Mouse (Mus musculus) adrenal gland (tissue): ENCODE results near the gene Mslnl.

Experiments
- intact Hi-C: fragments of 180-260 bp; cut with DNase I; formaldehyde crosslinking; loops from one replicate; pipeline ENCODE4 v1.15.1; 2025

Gene Mslnl

GRCm38 (mm10) chr17:25743831-25744230, 8.0 kb downstream of the Mslnl start:
- intact Hi-C loops: no loop called here

DNA sequence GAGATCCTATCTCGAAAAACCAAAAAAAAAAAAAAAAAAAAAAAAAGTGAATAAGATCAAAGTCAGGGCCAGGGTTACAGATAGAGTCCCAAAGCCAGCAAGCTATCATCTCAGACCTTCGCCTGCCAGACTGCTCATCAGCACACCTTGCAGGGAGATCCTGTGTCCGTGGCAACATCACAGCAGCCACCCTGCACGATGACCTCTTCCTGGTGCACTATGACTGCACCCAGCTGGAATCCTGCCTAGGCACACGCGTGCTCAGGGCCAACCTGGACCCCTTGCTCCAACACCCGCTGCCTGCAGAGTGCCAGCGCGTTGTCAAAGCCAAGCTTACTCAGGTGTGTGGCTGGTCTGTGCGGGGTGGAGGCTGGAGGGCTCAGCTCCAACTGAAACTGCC, 8.5 kb downstream of the Mslnl start:
- intact Hi-C loops: no loop called here

- intact Hi-C loops: no loop called here
Observed at GRCm38 (mm10) chr17:25748238-25748637, 12.4 kb downstream of the Mslnl start.

GRCm38 (mm10) chr17:25749314-25749713, 13.5 kb downstream of the Mslnl start:
- intact Hi-C loops: no loop called here

DNA sequence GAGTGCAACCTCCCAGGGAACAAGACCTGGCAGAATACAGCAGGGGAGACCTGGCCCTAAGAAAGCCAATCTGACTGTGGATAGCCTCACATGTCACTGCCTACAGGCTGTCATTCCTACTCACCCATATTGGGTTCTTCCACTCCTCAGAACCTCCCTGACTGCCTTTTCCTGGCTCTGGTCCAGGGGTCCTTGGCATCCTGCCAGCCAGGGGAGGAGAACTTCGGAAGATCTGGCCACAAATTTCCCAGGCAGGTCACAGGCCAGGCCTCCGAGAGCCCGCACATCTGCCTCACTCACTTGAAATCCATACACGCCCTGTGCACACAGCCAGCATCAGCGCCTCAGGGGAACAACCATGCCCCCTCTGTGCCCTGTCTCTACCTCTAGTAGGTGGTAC, 15.6 kb downstream of the Mslnl start:
- intact Hi-C loops: no loop called here

- intact Hi-C loops: no loop called here
Observed at GRCm38 (mm10) chr17:25754241-25754640, 18.4 kb downstream of the Mslnl start, which contains the start of gene Msln. Gene Msln (minus strand): TSS chr17:25754378.

DNA sequence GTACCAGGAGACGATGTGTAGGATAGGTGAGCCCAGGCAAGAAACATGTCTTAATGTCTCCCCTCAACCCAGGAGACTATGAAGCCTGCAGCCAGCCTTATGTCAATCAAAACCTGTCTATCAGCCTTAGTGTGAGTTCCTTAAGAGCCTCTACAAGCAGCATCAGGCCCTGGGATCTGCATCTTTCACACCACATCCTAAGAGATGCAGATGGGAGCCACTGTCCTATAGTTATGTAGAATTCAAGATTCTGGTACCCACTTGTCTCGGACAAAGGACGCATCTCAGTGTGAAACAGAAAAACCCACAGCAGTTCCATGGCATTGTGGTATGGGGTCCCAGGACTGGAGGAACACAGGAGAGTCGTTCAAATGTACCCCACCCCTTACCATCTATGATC, 19.2 kb downstream of the Mslnl start:
- intact Hi-C loops: no loop called here

- intact Hi-C loops: no loop called here
Observed at GRCm38 (mm10) chr17:25755627-25756377, 20.0 kb downstream of the Mslnl start.

DNA sequence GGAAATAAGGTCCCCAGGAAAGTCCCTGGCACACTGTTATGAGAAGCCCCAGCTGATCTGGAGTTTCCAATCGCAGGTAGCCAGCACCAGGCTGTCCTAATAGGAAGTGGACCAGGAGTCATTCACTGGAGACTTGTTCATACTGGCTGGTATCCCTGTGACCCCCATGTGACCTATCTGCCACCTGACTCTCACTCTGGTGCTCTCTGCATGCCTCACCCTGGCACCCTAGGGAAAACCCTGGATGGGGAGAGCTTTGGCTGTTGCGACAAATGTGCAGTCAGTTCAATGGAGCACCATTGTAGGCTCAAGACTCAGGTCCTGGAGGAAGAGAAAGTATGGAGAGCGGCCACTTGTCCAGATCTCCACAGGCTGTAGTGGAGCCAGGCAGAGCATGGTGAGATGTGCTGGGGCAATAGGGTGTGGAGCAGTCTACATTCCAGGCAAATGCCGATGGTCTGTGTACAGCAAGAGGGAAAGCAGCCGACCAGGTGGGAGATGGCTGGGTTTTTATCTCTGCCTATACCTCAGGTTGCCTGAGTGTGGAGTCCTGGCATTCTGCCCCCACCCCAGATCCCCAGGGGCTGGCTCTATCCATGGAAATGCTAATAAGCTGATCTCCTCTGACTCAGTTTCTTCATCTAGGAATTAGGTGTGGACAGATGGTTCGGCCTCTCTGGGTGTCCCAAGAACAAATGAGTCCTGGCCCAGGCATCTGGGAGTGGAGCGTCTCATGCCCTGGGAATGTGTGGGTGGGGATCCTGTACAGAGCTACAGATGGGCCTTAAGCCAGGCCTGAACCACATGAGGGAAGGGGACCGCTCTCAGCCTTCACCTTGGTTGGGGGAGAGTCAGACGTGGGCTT, 20.8 kb downstream of the Mslnl start:
- intact Hi-C loops: no loop called here

DNA sequence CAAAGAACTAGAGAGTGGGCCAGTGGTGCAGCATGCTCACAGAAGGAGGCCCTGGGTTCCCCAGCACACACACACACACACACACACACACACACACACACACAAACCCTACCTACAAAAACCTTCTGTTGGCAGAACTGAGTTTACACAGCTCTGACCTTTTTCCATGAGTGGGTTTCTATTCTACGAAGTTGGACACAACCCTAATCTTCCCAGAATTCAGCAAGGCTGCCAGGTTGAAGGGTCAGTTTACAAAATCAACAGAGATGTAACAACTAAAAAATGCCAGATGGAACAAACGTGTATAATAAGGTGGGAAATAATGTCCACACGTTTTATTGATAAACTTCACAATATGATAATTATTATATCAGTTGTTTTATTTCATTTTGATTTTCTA, 21.8 kb downstream of the Mslnl start:
- intact Hi-C loops: no loop called here

DNA sequence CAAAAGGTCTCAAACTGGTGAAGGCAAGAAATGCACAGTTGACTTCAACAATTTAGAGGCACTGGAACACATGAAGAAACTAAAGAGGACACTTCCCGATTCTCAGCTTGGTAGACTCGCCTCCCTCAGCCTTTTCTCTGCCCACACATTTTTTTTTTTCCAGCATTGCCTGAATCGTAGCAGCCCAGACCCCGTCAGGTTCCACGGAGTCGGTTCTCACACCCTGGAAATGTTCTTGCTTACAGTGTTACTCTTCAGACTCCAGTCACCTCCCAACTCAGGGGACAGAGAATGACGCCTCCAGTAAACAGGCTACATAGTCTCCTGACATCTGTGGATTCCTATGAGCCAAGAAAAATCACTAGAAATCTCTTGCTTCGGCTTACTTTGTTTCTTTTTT, 24.3 kb downstream of the Mslnl start:
- intact Hi-C loops: no loop called here

DNA sequence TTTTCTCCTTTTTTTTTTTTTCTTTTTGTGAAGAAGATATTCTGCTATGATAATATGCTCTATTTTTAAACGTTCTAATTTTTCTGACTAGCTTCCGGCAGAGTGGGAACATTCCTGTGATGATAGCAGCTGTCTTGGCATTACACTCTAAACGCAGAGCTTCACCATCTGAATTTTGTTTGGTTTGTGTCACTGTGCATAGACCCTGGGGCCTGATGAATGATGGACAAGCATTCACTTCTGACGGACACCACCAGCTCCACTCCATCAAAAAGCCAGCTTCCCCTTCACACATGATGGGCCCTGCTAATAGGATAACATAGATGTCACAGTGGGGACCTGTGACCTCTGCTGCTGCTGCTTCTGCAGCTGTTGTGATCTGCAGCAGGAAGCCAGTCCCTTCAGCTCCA, 25.7 kb downstream of the Mslnl start:
- intact Hi-C loops: no loop called here

DNA sequence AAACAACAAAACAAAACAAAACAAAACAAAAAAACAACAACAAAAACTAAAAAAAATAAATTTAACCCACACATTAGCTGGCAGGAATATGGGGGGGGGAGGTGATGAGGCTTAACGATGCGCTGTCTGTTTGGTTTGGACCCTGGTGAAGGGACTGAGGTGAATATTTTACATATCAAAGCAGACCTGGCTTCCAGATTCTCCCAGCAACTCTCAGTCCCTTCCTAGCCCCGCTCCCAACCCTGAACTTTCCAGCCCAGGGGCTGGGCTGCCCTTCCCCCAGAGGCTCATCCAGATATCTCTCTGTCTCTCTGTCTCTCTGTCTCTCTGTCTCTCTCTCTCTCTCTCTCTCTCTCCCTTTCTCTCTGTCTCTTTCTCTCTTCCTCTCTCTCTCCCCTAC, 26.7 kb downstream of the Mslnl start:
- intact Hi-C loops: no loop called here

DNA sequence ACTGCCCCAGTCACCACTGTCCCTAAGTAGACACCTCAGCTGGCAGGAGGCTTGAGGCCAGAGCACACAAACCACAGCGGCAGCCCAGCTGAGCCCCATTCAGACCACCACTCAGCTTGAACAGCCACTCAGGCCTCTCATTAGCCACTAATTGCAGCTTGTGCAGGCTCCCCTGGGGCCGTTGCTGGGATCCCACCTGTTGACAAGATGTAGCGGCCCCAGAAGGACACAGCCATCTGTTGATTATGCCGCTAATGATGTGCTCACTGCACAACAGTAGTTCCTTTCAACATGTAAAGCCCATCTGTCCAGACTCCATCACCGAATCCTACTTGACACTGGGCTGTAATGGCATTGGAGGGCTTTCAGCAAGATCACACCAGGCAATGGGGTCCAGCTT, 30.0 kb downstream of the Mslnl start:
- intact Hi-C loops: no loop called here

- intact Hi-C loops: no loop called here
Observed at GRCm38 (mm10) chr17:25769331-25769730, 33.5 kb downstream of the Mslnl start.

DNA sequence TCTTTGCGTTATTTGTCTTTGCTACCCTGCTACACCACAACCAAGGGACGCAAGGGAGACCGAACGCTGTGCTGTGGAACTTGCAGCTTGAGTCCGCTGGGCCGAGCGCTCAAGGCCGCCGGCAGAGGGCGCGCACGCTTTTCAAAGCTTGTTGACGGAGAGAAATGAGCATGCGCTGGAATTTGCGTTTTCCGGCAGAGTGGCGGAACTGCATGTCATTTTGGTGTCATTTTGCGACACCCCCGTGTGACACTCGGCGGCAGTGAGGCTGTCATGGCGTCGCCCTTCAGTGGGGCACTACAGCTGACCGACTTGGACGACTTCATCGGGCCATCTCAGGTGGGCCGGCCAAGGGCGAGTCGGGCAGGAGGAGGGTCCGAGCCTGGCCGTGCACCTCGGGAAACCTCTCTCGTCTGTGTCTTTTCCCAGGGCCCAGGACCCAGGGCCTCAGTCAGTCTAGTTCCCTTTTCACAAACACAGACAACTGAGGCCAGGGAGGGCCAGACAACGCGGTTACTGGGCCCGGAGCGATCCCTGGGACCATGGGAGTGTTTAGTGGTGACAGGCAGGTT, 37.8 kb downstream of the Mslnl start, which contains the start of gene Narfl:
Gene Narfl, plus strand, starts transcription at position 228 of the 572 bp plus-strand sequence.
- intact Hi-C loops: loop anchor here (2.0 to 5.0 kb wide), 2 partner anchors 29 to 36 kb away; partner anchors contain the start of gene Mslnl

DNA sequence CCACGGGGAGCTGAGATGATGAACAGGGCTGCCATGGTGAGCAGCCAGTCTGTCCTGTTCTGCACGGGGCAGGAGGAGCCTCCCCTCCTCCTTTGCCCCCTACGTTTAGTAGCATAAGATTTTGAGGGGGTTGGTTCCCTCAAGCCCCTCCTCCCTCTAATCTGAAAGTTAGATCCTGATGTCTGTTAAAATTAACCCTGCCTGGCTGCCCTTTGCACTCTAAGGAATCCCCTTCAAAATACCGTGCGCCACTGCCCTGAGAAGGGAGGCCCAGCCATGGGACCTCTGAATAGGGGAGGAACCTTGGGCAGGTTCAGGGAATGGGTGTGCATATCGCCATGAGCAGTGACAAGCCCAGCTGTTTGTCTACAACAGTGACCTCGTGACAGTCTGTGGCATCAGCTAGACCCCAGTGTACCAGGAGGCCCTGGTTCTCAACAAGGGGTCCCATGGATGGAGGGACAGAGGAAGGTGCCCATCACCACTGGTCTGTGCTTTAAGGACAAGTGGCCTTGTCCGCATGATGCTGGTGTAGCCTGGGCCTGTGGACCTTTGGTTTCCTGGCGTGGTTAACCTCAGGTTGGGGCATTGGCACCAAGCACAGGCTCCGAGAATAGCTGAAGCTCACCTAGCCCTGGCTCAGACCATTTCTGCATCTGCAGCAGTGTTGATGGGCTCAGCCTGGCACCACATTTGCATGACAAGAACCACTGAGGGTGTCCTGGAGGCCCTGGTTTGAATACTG, 39.6 kb downstream of the Mslnl start:
- intact Hi-C loops: no loop called here

- intact Hi-C loops: no loop called here
Observed at GRCm38 (mm10) chr17:25777948-25778347, 42.1 kb downstream of the Mslnl start.

DNA sequence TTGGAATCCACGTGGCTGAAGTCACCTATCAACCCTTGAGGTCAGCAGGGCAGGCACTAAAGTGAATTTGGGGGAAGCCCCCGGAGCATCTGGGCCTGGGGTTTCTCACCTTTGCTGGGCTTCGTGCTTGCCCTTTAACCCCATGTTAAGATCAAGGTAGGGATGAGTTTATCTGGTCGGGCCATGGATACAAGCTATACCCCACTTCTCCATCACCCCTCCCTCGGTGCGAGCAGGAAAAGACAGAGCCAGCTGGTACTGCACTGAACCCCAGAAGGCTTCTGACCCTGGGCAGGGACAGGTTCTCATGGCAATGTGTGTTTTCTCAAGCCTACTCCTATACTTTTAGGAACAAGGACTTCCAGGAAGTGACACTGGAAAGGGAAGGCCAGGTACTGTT, 45.5 kb downstream of the Mslnl start:
- intact Hi-C loops: no loop called here

DNA sequence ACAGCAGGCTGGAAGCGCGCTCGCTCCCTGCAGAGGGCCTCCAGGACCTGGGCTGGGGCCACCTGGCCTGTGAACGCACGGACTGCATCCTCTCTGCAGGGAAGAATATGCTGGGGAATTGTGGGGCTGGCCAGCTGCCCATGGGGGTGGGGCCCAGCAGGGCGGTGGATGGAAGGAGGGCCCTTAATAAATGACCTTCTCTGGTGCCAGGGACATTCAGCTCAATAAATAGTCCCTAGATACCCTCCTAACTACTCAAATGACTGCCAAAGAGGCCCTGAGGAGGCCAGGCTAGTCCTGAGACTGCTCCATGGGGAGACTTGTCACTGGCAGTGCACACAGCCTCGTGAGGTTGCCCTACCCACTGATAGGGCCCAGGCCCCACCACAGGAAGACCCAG, 47.2 kb downstream of the Mslnl start:
- intact Hi-C loops: no loop called here

GRCm38 (mm10) chr17:25783861-25784574, 48.2 kb downstream of the Mslnl start:
- intact Hi-C loops: no loop called here
